Mouse (Mus musculus) gastrocnemius, postnatal 25 days (tissue): Measurements from ENCODE around the gene Jak2. TPM values are rescaled to one million over a fixed set of nuclear protein-coding genes. Genes with fewer than 3 reads are reported as not detected.

ENCODE experiments used
- DNase-seq: peaks from one replicate; pipeline ENCODE4 v3.0.0; 2022
- total RNA-seq, 2 experiments: library from RNA; stranded (reverse); gene quantifications; 1 replicate in 1 of 2; 2 replicates in 1 of 2; pipeline ENCODE4 v1.2.3; 2021

The Jak2 gene
- total RNA-seq, 2 experiments from 2014 or later: 21.5 to 24.7 TPM

DNA sequence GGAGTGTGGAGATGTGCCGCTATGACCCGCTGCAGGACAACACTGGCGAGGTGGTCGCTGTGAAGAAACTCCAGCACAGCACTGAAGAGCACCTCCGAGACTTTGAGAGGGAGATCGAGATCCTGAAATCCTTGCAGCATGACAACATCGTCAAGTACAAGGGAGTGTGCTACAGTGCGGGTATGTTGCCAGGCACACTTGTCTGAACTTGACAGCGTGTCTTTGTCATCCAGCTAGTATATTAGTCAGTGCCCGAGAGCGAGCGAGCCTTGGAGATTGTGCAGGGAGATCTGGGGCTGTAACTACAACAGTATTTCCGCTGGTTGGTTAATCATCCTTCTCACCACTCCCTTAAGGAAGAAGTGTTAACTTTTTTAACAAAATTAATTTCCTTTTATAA is 49.3 kb downstream of the Jak2 start:
- no peak for DNase-seq

DNA sequence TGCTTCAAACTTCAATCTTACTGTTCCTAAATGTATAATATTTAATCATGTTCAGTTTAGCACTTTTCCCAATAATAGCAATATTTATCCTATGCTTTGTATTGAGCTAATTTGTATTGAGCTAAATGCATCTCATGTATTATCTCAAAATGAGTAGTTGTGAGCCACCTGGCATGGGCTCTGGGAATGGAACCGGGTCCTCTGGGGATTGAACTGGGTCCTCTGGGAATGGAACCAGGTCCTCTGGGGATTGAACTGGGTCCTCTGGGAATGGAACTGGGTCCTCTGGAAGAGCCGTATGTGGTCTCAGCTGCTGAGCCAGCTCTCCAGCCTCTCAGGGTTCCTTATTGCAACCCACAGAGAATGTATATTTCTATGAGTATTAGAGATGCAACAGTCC is 50.5 kb downstream of the Jak2 start:
- DNase-seq: no peak

DNA sequence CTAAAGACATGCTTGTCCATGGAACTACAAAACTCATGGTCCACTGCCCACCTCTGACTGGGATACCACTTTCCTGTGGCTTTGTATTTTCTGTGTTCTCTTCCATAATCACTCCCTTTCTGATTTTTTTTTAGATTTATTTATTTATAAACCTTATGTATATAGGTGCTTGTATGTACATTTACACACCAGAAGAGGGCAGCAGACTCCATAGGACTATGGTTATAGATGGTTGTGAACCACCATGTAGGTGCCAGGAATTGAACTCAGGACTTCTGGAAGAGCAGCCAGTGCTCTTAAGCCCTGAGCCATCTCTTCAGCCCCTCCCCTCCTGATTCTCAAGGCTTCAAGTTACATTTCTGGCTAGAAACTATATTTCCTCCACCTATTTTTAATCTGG is 57.2 kb downstream of the Jak2 start:
- no peak for DNase-seq

DNA sequence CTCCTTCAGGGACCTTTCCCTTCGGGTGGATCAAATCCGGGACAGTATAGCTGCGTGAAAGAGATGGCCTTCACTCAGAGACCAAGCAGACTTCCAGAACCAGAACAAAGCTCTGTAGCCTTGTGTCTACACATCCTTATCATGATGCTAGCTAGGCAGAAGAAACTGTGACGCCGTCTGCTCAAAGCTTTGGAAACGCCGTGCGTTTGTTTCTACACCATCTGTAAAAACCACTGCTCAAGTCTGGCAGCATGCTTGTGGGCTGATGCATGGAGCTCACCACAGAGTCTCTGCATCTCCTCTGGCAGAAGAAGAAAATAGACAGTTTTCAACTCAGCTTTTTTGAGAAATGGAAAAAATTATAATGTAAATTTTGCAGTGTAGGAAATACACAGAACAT is 60.2 kb downstream of the Jak2 start:
- DNase-seq: no peak

DNA sequence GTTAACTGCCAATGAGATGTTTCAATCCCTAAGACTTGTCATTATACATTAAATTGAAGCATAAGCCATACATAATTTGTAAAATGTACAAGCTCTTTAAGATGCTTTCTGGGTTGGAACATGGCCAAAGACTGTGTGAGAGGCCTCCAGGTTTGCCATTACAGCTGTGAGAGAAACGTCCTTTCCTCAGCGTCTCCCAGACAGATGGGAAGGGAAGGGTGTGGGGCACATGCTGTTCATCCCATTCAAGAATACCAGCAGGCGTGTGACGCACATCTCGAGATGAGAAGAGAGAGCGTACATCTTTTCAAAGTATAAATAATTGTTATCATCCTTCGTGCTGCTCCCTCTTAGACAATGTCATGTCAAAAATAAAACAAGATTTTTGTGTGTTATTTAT is 61.0 kb downstream of the Jak2 start:
- no peak for DNase-seq

DNA sequence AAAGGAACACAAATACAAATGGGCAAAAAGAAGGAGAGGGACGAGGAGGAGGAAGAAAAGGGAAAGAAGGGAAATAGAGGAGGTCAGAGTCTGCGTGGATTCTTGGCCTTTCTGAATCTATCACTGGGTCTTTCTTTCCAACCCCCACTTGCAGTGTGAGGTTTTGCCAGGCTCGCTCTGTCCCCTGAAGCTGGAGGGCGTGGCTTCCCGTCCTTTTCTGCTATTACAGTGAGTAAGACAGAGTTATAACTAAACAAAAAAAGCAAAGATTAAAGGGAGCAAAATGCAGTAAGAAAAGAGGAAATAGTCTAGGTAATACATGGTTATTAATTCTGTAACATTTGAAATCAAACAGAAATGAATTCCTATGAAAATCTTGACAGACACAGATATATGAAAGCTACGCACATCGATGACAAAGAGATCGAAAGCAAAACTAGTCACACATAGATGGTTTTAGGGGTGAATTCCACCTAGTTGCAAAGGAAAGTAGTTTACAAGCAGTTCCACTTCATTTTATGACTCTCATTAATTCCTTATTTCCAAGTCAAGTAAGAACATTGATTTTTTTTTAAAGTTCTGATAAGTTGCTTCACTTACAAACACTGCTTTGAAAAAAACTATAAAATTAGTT is 71.9 kb downstream of the Jak2 start:
- DNase-seq: no peak

DNA sequence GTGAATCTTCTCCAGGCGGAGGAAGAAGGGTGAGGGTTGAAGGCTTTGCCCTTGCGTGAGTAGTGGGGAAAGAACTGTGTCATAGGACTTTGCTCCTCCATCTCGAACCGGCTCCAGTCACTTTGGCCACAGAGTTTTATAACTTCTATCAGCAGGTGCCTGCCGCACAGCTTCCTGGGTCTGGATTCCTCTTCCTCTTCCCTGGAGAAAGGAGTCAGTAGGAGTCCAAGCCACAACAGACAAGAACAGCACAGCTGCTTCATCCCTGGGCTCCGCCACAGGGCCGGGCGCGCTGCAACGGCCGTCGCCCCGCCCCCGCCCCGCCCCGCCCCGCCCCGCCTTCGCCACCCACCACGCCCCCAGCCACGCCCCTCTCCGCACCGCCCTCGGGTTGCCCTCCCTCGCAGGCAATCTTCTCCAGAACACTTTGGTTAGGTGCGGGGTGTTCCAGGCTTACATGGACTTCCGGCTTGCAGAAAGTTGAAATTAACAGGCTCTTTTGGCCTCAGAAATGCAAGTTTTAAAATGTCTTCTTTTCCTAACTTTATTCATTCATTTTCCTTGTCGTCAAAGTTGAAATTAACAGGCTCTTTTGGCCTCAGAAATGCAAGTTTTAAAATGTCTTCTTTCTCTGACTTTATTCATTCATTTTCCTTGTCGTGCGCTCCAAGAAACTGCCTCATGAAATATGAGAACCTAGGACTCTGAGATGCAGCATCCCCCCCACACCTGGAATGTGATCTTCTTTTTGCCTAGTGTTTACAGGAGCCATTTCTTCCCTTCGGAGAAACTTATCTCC is 73.6 kb downstream of the Jak2 start, which contains the start of gene Insl6:
Insl6 (minus strand) TSS at position 304 of the 799 bp plus-strand sequence.
- DNase-seq: peak; percentile 62

DNA sequence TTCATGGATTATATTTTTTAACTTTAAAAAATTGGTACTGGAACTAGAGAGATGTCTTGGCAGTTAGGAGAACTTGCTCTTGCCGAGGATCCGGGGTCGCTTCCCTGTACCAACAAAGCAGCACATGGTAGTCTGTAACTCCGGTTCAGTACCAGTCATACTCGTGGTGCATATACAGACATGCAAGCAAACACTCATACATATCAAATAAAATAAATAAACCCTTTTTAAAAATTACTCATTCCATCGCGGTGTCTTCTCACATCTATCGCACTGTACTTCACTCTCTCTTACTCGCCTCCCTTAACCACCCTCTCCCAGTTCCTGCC is 74.2 kb downstream of the Jak2 start:
- DNase-seq: no peak

DNA sequence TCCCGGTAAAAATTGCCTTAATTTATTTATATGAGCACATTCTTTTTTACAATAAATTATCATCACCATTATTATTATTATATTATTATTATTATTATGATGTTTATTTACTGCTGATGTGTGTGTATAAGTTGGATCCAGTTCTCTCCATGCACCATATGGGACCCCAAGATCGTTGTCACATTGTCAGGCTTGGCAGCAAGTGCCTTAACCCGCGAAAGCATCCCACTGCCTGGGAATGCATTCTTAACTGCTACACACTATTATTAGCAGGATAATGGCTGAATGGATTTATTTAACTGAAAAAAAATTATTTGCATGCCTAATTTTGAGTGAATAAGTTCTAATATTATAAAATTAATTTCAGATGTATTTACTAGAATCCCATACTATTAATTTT is 74.8 kb downstream of the Jak2 start:
- no peak for DNase-seq

DNA sequence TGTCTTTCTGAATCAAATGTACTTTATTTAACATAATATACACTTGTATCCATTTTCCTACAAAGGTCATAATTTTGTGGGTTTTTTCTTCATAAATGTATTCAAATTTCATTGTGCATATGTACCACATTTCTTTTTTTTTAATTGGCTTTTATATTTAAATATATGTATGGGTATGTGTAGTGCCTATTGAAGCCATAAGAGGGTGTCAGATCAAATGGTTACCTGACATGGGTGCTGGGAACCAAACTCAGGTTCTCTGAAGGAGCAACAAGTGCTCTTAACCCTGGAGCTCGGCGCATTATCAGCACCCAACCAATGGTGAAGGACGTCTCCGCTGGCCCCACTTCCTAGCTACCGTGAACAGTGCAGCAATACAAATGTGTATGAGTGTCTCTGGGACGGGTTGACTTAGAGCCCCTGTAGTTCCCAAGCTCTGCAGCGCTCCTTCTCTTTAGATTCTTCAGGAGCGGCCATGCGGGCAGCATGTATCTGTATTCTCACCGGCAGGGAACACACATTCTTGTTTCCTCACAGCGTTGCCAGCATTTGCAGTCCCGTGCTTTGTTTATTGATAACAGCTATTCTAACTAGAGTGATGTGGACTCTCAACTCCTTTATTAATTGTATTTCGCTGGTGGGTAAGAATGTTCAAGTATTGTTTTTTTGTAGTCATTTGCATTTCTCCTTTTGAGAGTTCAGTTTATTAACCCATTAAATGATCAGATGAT is 75.4 kb downstream of the Jak2 start:
- DNase-seq: no peak

DNA sequence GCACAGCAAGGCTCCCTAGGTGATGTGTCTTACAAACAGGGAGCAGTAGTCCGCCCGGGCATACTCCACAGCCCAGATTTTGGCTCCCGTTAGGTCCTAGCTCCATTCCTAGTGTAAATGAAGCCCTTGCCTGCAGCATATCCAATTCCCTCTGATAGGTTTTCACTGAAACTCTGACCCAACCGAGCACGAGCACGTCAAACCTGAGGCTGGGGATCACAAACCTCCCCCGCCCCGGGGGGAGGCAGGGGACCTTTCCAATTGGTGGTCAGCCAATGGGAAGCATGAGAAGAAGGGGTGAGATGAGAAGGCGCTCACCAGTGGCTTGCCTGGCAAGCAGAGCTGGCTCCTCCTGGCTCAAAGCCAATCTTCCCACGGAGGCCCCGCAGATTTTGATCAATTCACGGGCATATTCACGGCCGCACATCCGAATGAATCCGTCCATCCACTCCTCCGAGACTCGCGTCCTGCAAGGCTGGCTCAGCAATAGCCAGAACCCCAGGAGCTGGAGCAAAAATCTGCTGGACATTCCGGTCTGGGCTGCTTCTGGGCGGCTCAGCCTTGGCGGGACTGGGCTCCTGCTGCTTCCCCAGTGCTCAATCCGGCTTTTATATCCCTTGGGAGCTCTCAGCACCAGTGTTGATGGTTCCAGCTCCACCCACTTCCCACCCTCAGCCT is 82.6 kb downstream of the Jak2 start, which contains the start of gene Rln1:
Rln1 (minus strand) TSS at position 603 of the 678 bp plus-strand sequence.
- DNase-seq: no peak

DNA sequence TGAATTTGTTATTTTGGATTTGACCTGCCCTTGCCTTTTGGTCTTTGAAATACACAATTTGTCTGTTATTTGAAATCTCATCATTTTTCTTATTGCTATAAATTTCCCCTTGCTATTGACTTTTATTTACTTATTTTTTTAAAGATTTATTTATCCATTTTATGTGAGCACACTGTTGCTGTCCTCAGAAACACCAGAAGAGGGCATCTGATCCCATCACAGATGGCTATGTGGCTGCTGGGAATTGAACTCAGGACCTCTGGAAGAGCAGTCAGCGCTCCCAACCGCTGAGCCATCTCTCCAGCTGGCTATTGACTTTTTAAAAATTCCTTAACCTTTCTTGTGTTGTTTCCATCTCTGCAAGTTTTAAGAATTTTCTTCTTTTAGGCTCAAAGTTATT is 85.0 kb downstream of the Jak2 start:
- DNase-seq: no peak

DNA sequence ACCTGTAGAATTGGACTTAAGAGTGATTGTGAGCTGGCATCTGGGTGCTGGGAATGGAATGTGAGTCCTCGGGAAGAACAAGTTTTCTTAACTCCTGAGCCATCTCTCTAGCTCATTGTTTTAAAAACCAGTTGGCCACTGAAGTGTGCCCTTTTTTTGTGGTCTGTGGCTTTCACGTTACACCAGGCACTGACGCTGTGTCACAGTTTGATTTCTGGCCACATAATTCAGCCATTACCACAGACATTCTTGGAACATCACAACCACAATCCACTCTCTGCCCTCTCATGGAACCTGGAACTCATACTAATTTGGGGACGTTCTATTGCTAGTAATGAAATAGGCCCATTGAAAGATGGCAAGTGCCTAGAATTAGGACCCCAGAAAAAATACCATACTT is 89.4 kb downstream of the Jak2 start:
- DNase-seq: no peak

DNA sequence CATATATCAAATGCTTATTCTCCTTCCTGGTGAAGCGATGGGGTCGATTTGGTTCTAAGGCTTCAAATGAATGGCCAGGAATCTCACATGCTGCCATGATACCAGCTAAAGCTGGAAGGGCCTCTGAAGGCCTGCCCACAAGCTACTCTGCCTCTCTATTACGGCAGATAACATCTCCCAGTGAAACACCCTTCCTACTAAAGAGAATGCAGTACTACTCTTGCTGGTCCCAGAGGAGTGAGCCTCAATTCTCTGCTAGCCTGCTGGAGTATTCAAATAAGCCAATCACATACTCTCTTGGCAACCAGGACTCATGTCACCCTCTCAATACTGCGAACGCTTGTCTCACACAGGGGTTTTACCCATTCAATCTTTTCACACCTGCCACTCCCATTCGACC is 90.7 kb downstream of the Jak2 start:
- DNase-seq: no peak

DNA sequence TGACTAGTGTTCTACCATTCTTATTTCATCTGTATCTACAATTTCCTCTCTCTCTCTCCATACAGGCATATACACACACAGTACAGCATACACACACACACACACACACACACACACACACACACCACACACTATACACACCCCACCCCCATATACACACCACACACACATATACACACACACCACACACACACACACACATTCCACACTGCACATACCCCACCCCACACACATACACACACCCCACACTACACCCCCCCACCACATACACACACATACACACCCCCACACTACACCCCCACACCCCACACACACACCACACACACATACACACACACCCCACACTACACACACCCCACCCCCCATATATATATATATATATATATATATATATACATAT is 93.2 kb downstream of the Jak2 start:
- no peak for DNase-seq

DNA sequence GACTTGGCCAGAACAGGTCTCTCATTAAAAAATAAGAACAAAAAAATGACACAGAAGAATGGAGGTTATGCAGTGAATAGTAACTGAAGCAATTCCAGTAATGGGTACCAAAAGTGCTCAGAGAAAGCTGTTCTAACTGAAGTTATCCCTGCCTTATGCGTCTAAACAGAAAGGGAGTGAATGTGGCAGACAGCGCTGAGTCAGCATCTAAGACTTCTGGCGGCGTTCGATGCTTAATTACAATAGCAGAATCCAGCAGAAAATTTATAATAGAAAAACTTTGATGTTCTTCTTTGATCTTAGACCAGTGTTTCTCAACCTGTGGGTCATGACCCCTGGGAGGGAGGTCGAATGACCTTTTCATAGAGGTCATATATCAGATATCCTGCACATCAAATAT is 94.0 kb downstream of the Jak2 start:
- no peak for DNase-seq

DNA sequence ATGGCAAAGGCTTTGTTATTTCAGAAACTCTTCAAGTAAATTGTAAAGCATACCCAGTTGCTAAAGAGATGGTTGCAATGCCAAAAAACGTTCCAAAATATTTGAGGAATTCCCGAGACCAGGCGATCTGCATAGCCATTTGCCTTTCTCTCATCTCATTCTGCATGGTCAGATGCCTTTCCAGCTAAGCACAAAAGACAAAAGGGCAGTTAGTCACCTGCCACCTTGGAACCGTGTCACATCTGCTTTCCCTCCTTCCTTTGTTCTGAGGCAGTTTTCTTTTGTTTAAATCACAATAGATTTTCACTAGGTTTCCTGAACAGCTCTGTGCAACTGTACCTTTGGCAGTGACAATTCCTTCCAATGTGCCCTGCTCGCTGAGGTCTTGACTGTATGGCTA is 99.4 kb downstream of the Jak2 start:
- DNase-seq: no peak

DNA sequence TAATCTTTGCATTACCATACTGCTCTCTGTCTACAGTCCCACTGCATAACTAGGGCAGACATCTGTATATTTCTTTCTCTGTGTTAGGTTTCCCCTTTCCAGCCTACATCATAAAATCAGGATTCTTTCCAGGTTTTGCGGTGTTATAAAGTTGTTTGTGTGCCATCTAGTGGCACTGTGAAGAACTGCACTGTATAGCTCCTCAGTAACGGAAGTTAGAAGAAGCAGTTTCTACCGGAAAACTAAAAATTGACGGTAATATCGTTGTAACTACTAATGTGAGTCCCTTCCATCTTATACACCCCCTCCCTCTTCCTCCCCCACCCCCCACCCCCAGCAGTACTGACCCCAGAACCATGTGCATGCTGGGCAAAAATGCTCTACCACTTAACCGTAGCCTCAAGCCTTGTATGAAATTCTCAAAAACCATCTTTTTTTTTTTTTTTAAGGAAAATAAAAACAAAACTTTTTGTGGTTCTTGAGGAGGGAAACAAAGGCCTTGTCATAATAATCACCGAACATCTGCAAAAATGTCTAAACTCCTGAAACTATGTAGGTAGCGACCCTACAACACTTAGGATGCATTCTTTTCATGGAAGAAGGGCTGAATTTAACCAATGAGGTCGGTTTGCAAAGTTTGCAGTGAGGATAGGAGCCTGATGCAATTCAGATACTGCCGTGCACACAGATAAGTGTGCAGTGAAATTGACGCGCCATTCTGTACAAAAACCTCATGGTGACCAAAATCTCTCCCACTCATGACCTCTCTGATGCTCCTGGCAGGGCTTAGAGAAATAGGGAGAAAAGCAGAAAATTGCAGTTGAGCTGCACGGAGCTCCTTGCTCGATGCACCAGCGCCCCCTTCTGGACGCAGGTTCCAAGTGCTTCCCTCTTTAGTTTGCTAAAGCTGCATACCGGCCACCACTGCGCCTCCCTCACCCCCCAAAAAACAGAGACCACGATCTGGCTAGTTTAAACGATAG is 103.6 kb downstream of the Jak2 start:
- peak; percentile 65 for DNase-seq

DNA sequence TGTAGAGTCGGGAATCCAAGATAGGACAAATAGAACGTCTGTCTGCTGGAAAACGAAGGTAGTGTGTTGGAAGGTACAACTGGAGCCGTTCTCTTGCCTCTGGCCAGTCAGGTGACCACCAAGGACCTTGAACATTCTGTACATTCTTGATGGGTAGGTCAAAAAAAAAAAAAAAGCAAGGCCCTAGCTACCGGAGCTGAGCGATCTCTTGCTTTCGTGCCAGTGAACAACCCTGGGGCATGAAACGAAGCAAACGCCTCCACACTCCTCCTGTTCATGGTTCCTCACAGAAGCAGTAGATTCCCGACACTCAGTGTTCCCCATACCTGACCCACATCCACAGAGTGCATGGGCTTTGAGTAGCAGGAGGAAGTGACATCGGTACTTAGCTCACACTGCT is 104.7 kb downstream of the Jak2 start:
- no peak for DNase-seq

DNA sequence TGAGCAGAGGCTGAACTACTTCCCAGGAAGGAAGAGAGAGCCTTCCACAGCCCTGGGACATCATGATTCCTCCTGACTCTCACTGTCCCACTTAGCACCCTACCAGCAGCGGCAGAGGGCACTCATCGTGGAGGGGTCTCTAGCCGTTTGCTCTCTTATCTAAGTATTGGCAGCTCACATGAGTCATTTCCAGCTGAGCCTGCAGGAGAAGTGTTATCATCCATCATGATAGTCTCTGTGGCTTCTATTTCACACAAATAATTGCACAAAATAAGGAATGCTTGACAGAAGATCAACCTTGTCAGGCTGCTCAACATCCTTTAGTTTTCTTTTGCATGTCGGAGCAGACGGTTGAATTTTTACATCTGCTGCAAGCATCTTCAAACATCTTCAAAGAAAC is 108.6 kb downstream of the Jak2 start:
- DNase-seq: no peak

DNA sequence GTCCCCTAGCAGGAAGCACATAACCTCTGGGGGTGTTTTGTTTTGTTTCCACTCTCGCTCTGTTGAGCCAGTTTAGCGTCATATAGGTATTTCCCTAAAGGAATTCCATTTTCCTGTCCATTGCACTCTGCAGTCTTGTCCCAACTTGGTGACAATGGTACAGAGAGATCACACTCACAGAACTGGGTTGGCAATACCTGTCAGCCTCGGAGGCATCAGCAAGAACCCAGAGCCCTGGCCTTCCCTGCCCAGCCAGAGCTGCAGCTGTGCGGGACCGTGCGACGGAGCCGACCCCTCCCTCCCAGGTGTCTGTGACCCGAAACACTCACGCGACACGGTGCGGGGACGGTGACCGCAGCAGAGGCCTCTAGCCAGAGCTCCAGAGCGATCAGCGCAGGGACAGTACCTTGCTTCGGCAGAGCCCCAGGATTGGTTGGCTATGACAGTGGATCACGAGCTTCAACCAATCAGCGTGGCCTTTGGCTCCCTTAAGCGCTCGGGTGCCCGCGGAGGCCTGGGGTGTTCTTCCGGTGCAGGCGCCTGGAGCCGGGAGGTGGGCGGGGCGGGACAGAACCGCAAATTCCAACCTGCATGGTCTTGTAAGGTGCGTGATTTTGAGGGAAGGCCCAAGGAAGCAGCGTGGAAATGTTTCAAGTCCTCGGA is 110.0 kb downstream of the Jak2 start:
- peak; percentile 92 for DNase-seq
